Mouse (Mus musculus) T-helper 17 cell (primary cell): ENCODE data around the gene Flg2.

Source experiments
- in situ Hi-C, 2 experiments: fragments of 300-600 bp; cut with MboI, MseI; formaldehyde crosslinking; loops; 1 replicate in 1 of 2; 2 replicates in 1 of 2; pipeline ENCODE4 v1.15.1; 2025; ENCODE audit warnings: high pct_unique_total_duplicates in 2 of 2

Flg2 gene

GRCm38 (mm10) chr3:93196978-93197377, at the start of gene Flg2:
Gene Flg2, plus strand, starts transcription at chr3:93197278.
- in situ Hi-C loops = no loop called here

- in situ Hi-C loops = no loop called here
Measured at GRCm38 (mm10) chr3:93162502-93162901, 34.6 kb upstream of the Flg2 start.

DNA sequence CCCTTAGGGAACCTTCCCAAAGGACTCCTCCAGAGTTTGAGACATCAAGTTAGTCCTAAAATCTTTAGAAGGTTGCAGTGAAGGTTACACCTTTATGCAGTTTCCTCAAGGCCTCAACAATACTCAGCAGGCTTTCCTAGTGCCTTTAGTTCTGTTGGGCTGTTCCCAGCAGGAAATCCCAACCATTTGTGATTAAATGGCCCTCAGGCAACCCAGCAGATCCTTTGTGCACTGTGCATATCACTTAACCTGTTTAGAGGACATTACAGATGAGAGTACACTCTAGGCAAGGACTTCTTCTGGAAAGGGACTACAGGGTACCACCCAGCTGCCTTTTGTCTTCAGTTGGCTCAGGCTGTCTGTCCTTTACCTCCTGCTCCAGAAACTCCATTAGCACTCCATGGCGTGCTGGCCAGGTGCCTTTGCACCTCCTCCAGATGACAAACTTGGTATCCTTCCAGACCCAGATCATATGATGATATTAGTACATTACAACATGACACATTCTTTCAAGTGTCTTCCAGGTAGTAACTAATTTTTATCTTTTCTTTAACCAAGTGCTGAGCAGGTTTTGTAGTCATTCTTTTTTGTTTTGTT, 34.0 kb upstream of the Flg2 start:
- in situ Hi-C loops = no loop called here

DNA sequence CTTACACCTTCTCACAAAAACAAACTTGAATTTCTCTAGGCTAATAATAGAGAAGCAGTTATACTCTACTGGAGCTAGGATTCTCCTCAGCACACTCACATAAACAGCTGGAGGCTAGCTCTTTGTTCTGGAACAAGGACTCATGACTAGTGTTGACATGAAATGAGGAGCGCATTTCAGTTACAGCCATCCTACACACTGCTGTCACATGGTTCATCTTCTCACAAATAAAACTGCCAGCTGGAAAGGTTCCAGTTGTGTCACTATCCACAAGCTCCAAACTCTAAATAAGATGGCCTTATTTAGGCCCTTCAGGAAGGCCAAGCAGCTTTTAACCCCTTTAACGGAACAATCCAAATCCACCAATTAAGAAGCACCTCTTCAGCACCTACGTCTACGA, 16.2 kb upstream of the Flg2 start:
- in situ Hi-C loops = no loop called here

GRCm38 (mm10) chr3:93201955-93202354, 4.9 kb downstream of the Flg2 start:
- in situ Hi-C loops = no loop called here

- in situ Hi-C loops = no loop called here
Measured at GRCm38 (mm10) chr3:93202499-93202898, 5.4 kb downstream of the Flg2 start.
